Mouse (Mus musculus): Measurements from ENCODE around the gene Fntb. TPM values are rescaled to one million over a fixed set of nuclear protein-coding genes. Genes with fewer than 3 reads are reported as not detected.

The Fntb gene
- total and polyA plus RNA-seq, 3 experiments, result 11.7 to 28.5 TPM; not detected in 1

DNA sequence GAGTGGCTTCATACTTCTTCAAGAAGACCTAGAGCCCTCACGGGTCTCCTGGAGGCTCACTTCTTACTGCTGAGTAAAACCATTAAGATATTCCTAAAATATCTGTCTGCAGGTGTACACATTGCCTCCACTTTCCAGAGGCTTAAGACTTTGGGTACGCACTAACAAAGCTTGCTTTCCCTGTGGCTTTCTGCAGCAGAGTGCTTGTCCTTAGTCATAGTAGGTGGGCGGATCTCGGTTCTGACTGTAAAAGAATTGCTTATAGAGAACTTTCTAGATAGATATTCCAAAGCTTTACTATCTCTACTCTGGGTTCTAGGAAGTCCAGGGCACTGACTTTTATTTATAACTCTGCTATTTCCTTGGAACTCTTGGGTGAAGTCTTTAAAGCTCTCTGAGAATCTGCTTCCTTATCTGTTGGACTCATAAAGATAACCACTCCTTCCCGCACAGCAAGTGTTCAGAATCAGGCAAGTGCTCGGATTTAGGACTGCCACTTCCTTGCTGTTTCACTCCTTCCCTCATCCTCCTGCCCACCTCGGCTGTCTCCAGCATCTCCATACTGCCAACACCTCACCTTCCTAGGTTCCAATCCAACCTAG is 31.6 kb downstream of the Fntb start:
- Histone ChIP-seq H3K36me3 (ENCODE audit: control insufficient read depth in 1 of 2, insufficient read depth in 2 of 2, low read length in 2 of 2) (no peaks in the 10 kb centered on the region), H3K9ac (ENCODE audit: control insufficient read depth, low read depth, low read length, poor library complexity, severe bottlenecking) (no peak overlapping the region), H3K79me2 (ENCODE audit: control insufficient read depth, insufficient read depth, low read length, poor library complexity) (no peaks in the 10 kb centered on the region), H3K27ac (ENCODE audit: control insufficient read depth, low read depth, low read length) (no peak overlapping the region), H3K4me3 (ENCODE audit: control insufficient read depth in 1 of 2, insufficient read depth in 1 of 2, low read depth in 2 of 2, low read length in 2 of 2) (no peak overlapping the region), H3K27me3 (ENCODE audit: control insufficient read depth in 1 of 2, insufficient read depth in 2 of 2, low read length in 2 of 2) (0 out of 4 replicates have a peak, but pooled peaks cover 0 to 2% of the 10 kb centered on the region in 2 experiments), H3K9me3 (replicated peaks; ENCODE audit: insufficient read depth, low read length) (no peaks in the 10 kb centered on the region), H3K4me1 (ENCODE audit: control insufficient read depth in 1 of 2, insufficient read depth in 2 of 2, low read length in 2 of 2) (peaks cover 0 to 2% of the 10 kb centered on the region in 2 experiments; a peak in 1 of 4 replicates)
- DNase-seq (ENCODE audit: low read depth, low spot score), result no peak
- no peak for TF ChIP-seq MAZ (IDR thresholded peaks at IDR 0.05; ENCODE audit: low read depth, low read length)
- TF ChIP-seq RCOR1 (IDR thresholded peaks at IDR 0.05; ENCODE audit: low read depth, low read length), result peak; percentile 71
- TF ChIP-seq EP300 (IDR thresholded peaks at IDR 0.05; ENCODE audit: low read depth in 1 of 2, low read length in 2 of 2), result peak in 1 of 2 experiments; percentile 36; a peak in 1 of 4 replicates
- no peak for TF ChIP-seq CTCF (IDR thresholded peaks at IDR 0.05 in 2 of 3, conservative IDR thresholded peaks at IDR 0.05 in 1 of 3; ENCODE audit: control insufficient read depth in 1 of 3, insufficient read depth in 1 of 3, low read depth in 2 of 3, low read length in 3 of 3, poor library complexity in 1 of 3, severe bottlenecking in 1 of 3)
- TF ChIP-seq ETS1 (IDR thresholded peaks at IDR 0.05; ENCODE audit: low read depth, low read length), result no peak
- TF ChIP-seq GABPA (IDR thresholded peaks at IDR 0.05; ENCODE audit: low read depth, low read length), result no peak
- no peak for TF ChIP-seq POLR2A (IDR thresholded peaks at IDR 0.05; ENCODE audit: control insufficient read depth in 1 of 2, insufficient read depth in 1 of 2, low read depth in 1 of 2, low read length in 2 of 2, poor library complexity in 1 of 2)
- no peak for TF ChIP-seq E2F4 (IDR thresholded peaks at IDR 0.05; ENCODE audit: borderline replicate concordance, low read depth, low read length)
- TF ChIP-seq MYB (IDR thresholded peaks at IDR 0.05; ENCODE audit: low read depth, low read length), result no peak
- peak; percentile 69 for TF ChIP-seq GATA1 (IDR thresholded peaks at IDR 0.05; ENCODE audit: low read depth, low read length)
- no peak for TF ChIP-seq CHD2 (IDR thresholded peaks at IDR 0.05; ENCODE audit: low read length)

DNA sequence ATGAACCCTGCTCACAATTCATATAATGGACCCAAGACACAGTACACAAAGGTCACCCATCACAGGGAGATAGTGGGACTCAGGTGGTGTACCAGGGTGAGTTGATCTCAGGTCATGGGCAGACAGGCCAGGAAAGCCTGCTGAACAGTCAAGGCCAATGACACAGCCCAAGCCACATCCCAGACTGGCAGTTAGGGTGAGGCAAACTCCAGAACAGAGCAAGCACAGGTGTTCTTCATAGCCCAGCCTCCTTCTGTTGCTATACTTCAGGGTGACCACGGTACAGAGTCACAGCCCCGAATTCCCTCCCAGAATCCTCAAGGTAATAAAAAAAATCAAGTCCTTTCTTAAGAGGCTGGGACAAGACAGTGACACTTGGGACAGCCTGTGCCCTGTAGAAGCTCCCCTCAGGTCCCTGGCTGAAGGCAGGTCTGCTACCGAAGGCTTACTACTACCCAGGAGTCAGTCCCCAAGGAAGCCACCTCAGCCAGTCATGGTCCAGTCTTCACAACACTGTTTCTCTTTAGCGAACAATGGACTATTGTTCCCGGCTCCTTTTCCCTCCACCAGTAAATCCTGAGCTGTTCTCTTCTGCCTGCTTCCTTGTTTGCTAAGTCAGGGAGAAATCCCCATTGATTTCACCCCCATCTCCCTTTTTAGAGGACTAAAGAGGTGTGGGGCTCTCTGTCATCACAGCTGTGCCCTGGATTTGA is 32.8 kb downstream of the Fntb start:
- H3K36me3 ChIP-seq (ENCODE audit: control insufficient read depth in 1 of 2, insufficient read depth in 2 of 2, low read length in 2 of 2), result no peaks in the 10 kb centered on the region
- no peak overlapping the region for H3K4me3 ChIP-seq (ENCODE audit: control insufficient read depth in 1 of 2, insufficient read depth in 1 of 2, low read depth in 2 of 2, low read length in 2 of 2)
- H3K27me3 ChIP-seq (ENCODE audit: control insufficient read depth in 1 of 2, insufficient read depth in 2 of 2, low read length in 2 of 2), result 0 out of 4 replicates have a peak, but pooled peaks cover 0 to 2% of the 10 kb centered on the region in 2 experiments
- no peak for TF ChIP-seq POLR2AphosphoS2 (IDR thresholded peaks at IDR 0.05; ENCODE audit: low read length)
- H3K79me2 ChIP-seq (ENCODE audit: control insufficient read depth, insufficient read depth, low read length, poor library complexity), result no peaks in the 10 kb centered on the region
- H3K4me1 ChIP-seq (ENCODE audit: control insufficient read depth in 1 of 2, insufficient read depth in 2 of 2, low read length in 2 of 2), result peaks cover 0 to 2% of the 10 kb centered on the region in 2 experiments; a peak in 1 of 4 replicates
- H3K27ac ChIP-seq (ENCODE audit: control insufficient read depth, low read depth, low read length), result no peak overlapping the region
- no peak for DNase-seq (ENCODE audit: low read depth, low spot score)
- no peak overlapping the region for H3K9ac ChIP-seq (ENCODE audit: control insufficient read depth, low read depth, low read length, poor library complexity, severe bottlenecking)
- no peaks in the 10 kb centered on the region for H3K9me3 ChIP-seq (replicated peaks; ENCODE audit: insufficient read depth, low read length)

GRCm38 (mm10) chr12:76803028-76803427 is 37.6 kb downstream of the Fntb start:
- Histone ChIP-seq H3K9me3 (replicated peaks; ENCODE audit: insufficient read depth, low read length) (no peaks in the 10 kb centered on the region), H3K9ac (ENCODE audit: control insufficient read depth, low read depth, low read length, poor library complexity, severe bottlenecking) (no peak overlapping the region), H3K4me1 (ENCODE audit: control insufficient read depth in 1 of 2, insufficient read depth in 2 of 2, low read length in 2 of 2) (no peaks in the 10 kb centered on the region), H3K79me2 (ENCODE audit: control insufficient read depth, insufficient read depth, low read length, poor library complexity) (no peaks in the 10 kb centered on the region), H3K36me3 (ENCODE audit: control insufficient read depth in 1 of 2, insufficient read depth in 2 of 2, low read length in 2 of 2) (no peaks in the 10 kb centered on the region), H3K27ac (ENCODE audit: control insufficient read depth, low read depth, low read length) (no peak overlapping the region), H3K4me3 (ENCODE audit: control insufficient read depth in 1 of 2, insufficient read depth in 1 of 2, low read depth in 2 of 2, low read length in 2 of 2) (no peak overlapping the region), H3K27me3 (ENCODE audit: control insufficient read depth in 1 of 2, insufficient read depth in 2 of 2, low read length in 2 of 2) (no peaks in the 10 kb centered on the region)
- no peak for DNase-seq (ENCODE audit: low read depth, low spot score)
- TF ChIP-seq TCF12 (IDR thresholded peaks at IDR 0.05; ENCODE audit: low read depth, low read length) (no peak), UBTF (IDR thresholded peaks at IDR 0.05; ENCODE audit: borderline replicate concordance, insufficient read depth, low read depth, low read length) (no peak), MAX (IDR thresholded peaks at IDR 0.05; ENCODE audit: low read length) (no peak), CTCF (IDR thresholded peaks at IDR 0.05 in 2 of 3, conservative IDR thresholded peaks at IDR 0.05 in 1 of 3; ENCODE audit: control insufficient read depth in 1 of 3, insufficient read depth in 1 of 3, low read depth in 2 of 3, low read length in 3 of 3, poor library complexity in 1 of 3, severe bottlenecking in 1 of 3) (no peak)
